Mouse (Mus musculus): ENCODE measurements at regions not wholly inside any gene's neighbourhood (a gene's known extent, or its start where the extent isn't known, plus 50 kb on each side); places are given as distances from the start of the nearest gene placed in this dataset.

DNA sequence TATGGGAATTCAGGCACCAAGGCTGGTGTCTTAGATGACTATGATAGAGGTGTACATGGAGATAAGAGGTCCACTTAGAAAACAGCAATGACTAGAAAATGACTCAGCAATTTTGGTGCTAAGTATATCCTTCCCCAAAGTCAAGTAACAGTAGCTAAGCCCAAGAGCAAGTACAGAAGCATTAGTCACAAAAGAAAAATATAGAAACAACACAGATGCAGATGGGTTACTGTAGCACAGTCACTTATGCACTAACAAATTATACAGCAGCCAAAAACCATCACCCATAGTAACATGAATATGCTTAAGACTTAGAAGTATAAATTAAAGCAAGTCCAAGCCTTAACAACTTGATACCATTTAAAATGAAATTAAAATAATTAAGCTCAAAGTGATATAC, 378.5 kb upstream of the Meis2 start:
- H3K4me1 ChIP-seq (ENCODE audit: insufficient read depth) = no peaks in the 10 kb centered on the region
- no peak for ATAC-seq

DNA sequence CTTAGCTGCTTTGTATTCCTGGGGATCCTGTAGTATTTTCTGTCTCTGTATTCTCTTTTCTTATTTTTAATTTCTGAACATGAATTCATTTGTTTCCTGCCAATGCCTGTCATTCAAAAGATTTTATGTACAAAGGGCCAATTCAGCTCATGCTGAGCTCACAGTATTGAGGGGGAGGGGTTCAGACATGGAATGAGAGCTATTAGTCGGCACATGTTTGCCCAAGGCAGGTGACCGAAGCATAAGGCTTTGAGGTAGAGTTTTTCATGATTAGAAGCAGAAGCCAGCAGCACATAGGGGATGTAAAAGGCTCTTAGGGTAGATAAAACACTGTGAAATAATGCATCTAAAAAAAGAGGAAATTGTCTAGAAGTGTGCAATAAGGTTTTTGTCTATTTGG, 374.6 kb upstream of the Meis2 start:
- Histone ChIP-seq H3K4me2 (ENCODE audit: low read depth, low read length) (no peak overlapping the region), H3K4me1 (ENCODE audit: insufficient read depth) (no peaks in the 10 kb centered on the region), H3K27ac (ENCODE audit: low read depth) (no peak overlapping the region), H3K27me3 (ENCODE audit: insufficient read depth, low read length) (no peaks in the 10 kb centered on the region), H3K4me3 (ENCODE audit: low read depth, low read length) (no peak overlapping the region), H3K9me3 (ENCODE audit: low read length) (no peaks in the 10 kb centered on the region), H3K9ac (replicated peaks) (no peak overlapping the region), H3K36me3 (replicated peaks; ENCODE audit: insufficient read depth, low read length) (no peaks in the 10 kb centered on the region)
- DNase-seq (no peak), ATAC-seq (no peak)
- TF ChIP-seq EP300 (IDR thresholded peaks at IDR 0.05; ENCODE audit: low read depth) (no peak), CTCF (IDR thresholded peaks at IDR 0.05; ENCODE audit: low read depth) (no peak)
- 56% methylated on average over 2 of the region's 2 CpGs for WGBS (ENCODE audit: insufficient replicate concordance)

More for the DNA sequence above, 378.5 kb upstream of the Meis2 start:
- no peak overlapping the region for H3K4me2 ChIP-seq (ENCODE audit: low read depth, low read length)
- no peaks in the 10 kb centered on the region for H3K27me3 ChIP-seq (ENCODE audit: insufficient read depth, low read length)
- no peaks in the 10 kb centered on the region for H3K36me3 ChIP-seq (replicated peaks; ENCODE audit: insufficient read depth, low read length)
- no peak overlapping the region for H3K4me3 ChIP-seq (ENCODE audit: low read depth, low read length)
- no peak overlapping the region for H3K9ac ChIP-seq (replicated peaks)
- no peak overlapping the region for H3K27ac ChIP-seq (ENCODE audit: low read depth)
- DNase-seq = no peak
- H3K9me3 ChIP-seq (ENCODE audit: low read length) = no peaks in the 10 kb centered on the region
- TF ChIP-seq CTCF (IDR thresholded peaks at IDR 0.05; ENCODE audit: low read depth) = no peak
- TF ChIP-seq EP300 (IDR thresholded peaks at IDR 0.05; ENCODE audit: low read depth) = no peak

DNA sequence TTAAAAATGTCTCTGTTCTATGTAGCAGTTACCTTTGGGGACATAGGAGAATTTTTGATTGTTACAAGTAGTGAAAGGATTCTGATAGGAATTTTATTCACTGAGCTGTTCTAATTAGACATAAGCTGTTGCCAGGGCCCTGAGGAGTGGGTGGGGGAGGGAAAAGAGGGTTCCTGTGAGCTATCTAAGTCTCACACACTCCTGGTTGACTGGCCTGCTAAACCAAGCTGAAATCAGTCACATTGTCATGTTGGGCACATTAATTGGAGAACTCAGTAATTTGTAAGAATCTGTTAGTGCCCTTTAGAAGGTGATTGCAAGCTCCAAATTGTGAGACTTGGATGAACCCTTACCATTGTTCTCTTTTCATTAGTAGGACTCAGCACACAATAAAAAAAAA, 367.8 kb upstream of the Meis2 start:
- TF ChIP-seq CTCF (IDR thresholded peaks at IDR 0.05; ENCODE audit: low read depth) (no peak), EP300 (IDR thresholded peaks at IDR 0.05; ENCODE audit: low read depth) (no peak)

DNA sequence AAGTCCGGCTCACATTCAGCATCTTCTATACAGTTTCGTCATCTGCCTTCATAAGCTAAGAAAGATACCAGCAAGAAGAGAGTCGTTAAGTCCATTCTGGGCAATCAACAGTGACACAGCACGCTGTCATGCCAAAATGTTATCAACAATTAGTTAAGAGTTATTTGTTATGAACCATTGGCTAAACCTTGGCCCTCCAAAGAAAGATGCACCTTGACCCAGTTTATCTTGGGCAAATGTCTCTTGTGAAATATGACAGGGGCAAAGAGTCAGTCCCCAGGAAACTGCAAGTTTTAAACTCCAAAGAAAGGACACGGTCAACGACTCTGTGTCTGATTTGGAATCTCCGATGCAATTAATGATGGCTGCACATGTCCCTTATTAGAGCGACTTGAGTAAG, 358.5 kb upstream of the Meis2 start:
- 77% methylated on average over 8 of the region's 8 CpGs for WGBS (ENCODE audit: insufficient replicate concordance)
- Histone ChIP-seq H3K9me3 (ENCODE audit: low read length) (no peaks in the 10 kb centered on the region), H3K4me1 (ENCODE audit: insufficient read depth) (no peaks in the 10 kb centered on the region), H3K27me3 (ENCODE audit: insufficient read depth, low read length) (no peaks in the 10 kb centered on the region), H3K36me3 (replicated peaks; ENCODE audit: insufficient read depth, low read length) (no peaks in the 10 kb centered on the region), H3K9ac (replicated peaks) (no peak overlapping the region), H3K4me2 (ENCODE audit: low read depth, low read length) (no peak overlapping the region), H3K27ac (ENCODE audit: low read depth) (no peak overlapping the region), H3K4me3 (ENCODE audit: low read depth, low read length) (no peak overlapping the region)
- ATAC-seq = no peak
- TF ChIP-seq CTCF (IDR thresholded peaks at IDR 0.05; ENCODE audit: low read depth) = no peak
- TF ChIP-seq EP300 (IDR thresholded peaks at IDR 0.05; ENCODE audit: low read depth) = no peak
- no peak for DNase-seq

More for the DNA sequence above, 367.8 kb upstream of the Meis2 start:
- no peaks in the 10 kb centered on the region for H3K9me3 ChIP-seq (ENCODE audit: low read length)
- H3K9ac ChIP-seq (replicated peaks) = no peak overlapping the region
- H3K27me3 ChIP-seq (ENCODE audit: insufficient read depth, low read length) = no peaks in the 10 kb centered on the region
- H3K36me3 ChIP-seq (replicated peaks; ENCODE audit: insufficient read depth, low read length) = no peaks in the 10 kb centered on the region
- H3K27ac ChIP-seq (ENCODE audit: low read depth) = no peak overlapping the region
- H3K4me2 ChIP-seq (ENCODE audit: low read depth, low read length) = no peak overlapping the region
- no peak for DNase-seq
- H3K4me3 ChIP-seq (ENCODE audit: low read depth, low read length) = no peak overlapping the region
- ATAC-seq = no peak
- H3K4me1 ChIP-seq (ENCODE audit: insufficient read depth) = no peaks in the 10 kb centered on the region

DNA sequence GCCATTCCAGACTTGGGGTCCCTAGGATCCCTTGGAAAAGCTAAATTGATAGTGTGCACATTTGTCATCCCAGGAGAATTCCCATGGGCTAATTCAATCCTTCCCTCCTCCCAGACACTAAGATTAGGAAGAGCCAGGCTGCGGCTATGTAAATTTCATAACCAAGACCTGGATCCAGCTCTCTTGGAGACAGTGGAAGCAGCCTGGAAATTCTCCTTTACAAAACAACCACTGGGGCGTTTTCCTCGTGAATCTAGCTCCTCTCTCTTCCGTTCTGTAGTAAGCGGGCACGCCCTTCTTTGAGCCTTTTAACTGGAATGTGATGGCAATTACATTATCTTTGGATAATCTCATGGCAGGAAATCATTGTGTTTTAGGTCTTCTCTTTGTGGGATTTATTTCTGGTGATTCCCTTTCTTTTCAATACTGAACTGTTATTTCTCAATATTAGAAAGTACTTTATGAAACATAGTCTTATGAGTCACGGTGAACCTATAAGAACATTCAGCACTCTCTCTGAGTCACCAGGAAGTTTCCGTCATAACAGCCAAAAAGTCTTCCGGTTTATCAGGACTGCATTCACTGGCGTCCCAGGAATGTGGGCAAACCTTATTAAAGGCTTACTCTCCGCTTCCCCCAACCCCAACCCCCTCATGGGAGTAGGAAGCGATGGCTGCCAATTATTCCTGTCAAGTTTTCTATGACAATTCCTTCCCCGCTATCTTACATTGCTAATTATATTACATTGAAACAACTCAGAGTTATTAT, 352.0 kb upstream of the Meis2 start:
- peak; percentile 40; the same call in 1 of the 2 replicates for ATAC-seq
- no peak for TF ChIP-seq CTCF (IDR thresholded peaks at IDR 0.05; ENCODE audit: low read depth)
- TF ChIP-seq EP300 (IDR thresholded peaks at IDR 0.05; ENCODE audit: low read depth) = no peak
- DNase-seq = no peak
- 64% methylated on average over 13 of the region's 13 CpGs for WGBS (ENCODE audit: insufficient replicate concordance)
- H3K27me3 ChIP-seq (ENCODE audit: insufficient read depth, low read length) = no peaks in the 10 kb centered on the region
- H3K4me2 ChIP-seq (ENCODE audit: low read depth, low read length) = no peak overlapping the region
- no peaks in the 10 kb centered on the region for H3K9me3 ChIP-seq (ENCODE audit: low read length)
- H3K4me1 ChIP-seq (ENCODE audit: insufficient read depth) = no peaks in the 10 kb centered on the region
- H3K36me3 ChIP-seq (replicated peaks; ENCODE audit: insufficient read depth, low read length) = no peaks in the 10 kb centered on the region
- H3K9ac ChIP-seq (replicated peaks) = no peak overlapping the region
- no peak overlapping the region for H3K27ac ChIP-seq (ENCODE audit: low read depth)
- no peak overlapping the region for H3K4me3 ChIP-seq (ENCODE audit: low read depth, low read length)

DNA sequence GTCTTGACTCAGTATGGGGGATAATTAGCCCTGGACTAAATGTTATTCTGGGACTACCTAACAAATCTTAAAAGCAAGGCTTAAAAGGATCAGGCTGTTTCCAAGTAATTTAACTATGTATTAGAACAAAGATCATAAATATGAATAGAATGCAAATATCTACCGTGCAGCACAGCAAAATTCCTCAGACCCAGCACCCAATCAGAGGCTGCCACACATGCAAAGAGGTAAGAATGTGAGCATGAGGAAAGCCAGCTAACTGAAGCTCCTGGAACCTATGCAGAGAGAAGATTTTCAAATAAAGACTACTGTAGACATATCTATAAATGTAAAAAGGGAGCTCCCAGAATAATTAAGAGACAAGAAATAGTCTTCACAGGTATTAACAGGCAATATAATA, 350.1 kb upstream of the Meis2 start:
- no peak overlapping the region for H3K27ac ChIP-seq (ENCODE audit: low read depth)
- TF ChIP-seq EP300 (IDR thresholded peaks at IDR 0.05; ENCODE audit: low read depth) = no peak
- TF ChIP-seq CTCF (IDR thresholded peaks at IDR 0.05; ENCODE audit: low read depth) = no peak
- H3K4me1 ChIP-seq (ENCODE audit: insufficient read depth) = no peaks in the 10 kb centered on the region
- H3K27me3 ChIP-seq (ENCODE audit: insufficient read depth, low read length) = no peaks in the 10 kb centered on the region
- DNase-seq = no peak
- H3K36me3 ChIP-seq (replicated peaks; ENCODE audit: insufficient read depth, low read length) = no peaks in the 10 kb centered on the region
- H3K4me2 ChIP-seq (ENCODE audit: low read depth, low read length) = no peak overlapping the region
- 63% methylated on average over 1 of the region's 1 CpGs for WGBS (ENCODE audit: insufficient replicate concordance)
- H3K9ac ChIP-seq (replicated peaks) = no peak overlapping the region
- H3K9me3 ChIP-seq (ENCODE audit: low read length) = no peaks in the 10 kb centered on the region
- ATAC-seq = no peak
- no peak overlapping the region for H3K4me3 ChIP-seq (ENCODE audit: low read depth, low read length)

Data from liver, postnatal 0 days (tissue).